Mouse (Mus musculus): ENCODE measurements around the gene Uqcrh.

Gene Uqcrh

DNA sequence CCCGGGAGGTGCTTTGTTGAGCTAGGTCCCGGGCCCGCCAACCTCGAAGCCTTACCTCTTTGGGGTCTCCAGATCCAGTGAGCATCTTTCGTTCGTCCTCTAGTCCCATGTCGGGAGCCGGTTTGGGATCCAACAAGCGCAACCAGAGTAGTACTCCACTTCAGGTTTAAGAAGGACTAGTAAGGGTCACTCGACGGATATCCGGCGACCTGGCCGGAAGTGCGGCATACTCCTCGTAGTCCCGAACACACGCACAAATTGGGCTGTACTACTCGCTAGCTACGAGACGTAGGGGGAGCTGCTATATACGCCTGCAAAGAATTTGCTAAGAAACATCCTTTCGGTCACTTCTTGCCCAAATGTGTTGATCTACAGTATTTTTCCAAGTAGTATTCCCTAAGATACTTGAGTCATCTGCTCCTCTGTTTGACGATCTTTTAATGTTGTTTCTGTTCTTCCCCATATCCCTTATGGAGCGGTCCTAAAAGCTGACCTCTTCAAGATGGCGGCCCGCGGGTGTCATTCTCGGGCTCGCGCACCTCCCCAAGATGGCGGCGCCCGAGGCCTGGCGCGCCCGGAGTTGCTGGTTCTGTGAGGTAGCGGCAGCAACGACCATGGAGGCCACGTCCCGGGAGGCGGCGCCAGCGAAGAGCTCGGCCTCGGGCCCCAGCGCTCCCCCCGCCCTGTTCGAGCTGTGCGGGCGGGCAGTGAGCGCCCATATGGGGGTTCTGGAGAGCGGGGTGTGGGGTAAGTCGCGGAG is at the start of gene Uqcrh, which contains the start of gene Lrrc41:
Uqcrh (minus strand) TSS at position 211 of the 760 bp plus-strand sequence.
Lrrc41 (plus strand) TSS at position 409 of the 760 bp plus-strand sequence.
- DNase-seq (ENCODE audit: low read depth, low spot score), result peak; percentile 96

DNA sequence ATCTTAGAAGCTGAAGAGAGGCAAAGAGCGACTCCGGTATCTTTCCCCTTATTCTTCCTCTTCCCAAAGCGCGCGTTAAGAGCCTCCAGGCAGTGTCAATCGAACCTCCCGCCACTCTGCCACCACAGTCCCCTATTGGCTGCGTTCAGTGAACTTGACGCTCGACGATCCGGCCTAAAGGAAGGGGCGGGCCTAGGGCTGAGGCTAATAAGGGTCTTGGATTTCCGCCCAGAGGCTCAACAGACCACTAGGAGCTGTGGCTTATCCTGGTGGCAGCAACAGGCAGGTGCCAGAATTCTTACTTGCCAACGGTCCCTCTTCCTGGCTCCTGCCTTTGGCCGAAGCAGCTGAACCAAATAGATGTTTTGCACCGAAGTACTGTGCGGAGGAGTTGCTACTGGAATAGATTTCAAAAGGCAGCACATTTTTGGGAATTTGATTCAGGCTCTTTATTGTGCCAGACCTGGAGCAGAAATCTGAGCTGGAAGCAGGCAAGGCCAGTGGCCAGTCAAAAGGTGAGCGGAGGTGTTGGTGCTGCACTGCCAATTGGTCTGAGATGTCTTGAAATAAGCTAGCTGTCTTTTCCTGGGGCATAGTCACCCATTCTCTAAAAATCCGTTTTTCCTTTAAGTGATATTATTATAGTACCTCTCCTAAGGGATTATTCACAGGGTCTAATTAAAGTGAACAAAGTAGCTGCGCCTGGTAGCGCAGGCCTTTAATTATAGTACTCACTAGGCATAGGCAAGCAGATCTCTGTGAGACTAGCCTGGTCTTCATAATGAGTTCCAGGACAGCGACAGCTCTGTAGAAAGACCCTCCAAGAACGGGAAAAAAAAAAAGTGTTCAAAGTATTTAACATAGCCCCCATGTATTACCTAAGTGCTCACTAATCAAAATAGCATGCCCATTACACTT is 49.0 kb upstream of the Uqcrh start, which contains the start of the genes Rad54l and Pomgnt1:
Rad54l (minus strand) TSS at position 89 of the 918 bp plus-strand sequence.
Pomgnt1 (plus strand) TSS at position 239 of the 918 bp plus-strand sequence.
- peak; percentile 81 for DNase-seq (ENCODE audit: low read depth, low spot score)

DNA sequence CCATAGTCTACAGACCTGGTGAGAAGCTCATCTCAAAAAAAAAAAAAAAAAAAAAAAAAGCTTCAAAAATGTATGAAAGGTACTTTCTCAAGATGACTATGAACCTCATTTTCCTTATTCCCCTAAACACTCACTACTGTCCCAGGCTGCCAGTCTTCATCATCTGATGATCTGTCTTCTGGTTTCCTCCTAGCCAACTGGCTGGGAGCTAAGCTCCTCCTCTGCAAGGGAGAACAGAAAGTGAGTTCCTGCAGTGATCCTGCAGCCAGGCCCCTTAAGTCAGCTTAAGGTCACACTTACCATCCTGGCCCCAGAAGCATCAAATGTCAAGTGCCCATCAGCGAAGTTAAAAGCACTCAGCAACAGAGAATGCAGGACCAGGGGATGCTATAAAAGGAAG is 47.9 kb upstream of the Uqcrh start:
- DNase-seq (ENCODE audit: low read depth, low spot score), result no peak

DNA sequence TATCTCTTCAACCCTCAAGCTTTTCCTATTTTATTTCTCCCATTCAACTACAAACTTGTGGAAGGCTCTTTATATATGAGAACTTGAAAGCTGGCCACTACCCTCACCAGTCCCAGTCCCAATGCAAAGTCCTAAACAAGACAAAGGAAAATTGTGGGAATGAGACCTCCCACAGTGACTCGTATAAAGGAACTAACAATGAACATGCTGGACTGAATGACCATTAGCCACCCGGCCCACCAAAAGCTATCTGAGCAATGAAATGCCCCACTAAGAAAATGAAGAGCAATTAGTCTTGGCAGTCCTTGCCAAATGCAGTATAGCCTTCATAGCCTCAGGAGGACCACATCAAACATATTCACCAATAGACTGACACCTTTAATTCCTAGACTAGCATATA is 36.6 kb upstream of the Uqcrh start:
- no peak for DNase-seq (ENCODE audit: low read depth, low spot score)

DNA sequence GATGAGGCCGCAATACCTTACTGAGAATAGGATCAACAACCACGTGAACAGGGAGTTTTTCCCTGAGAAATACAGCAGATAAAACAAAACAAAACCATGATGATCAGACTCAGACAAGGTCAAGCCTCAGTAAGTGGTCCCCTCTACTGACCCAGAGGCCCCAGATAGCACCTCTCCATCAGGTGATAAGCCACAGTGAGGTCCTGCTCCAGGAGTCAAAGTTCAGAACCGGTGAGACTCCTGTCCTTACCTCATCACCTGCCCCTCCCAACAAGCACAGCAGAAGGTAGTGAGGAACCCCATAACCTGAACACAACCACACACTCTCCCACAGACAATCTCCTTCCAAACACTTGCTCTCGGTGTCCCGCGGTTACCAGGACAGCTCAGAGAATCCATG is 35.8 kb upstream of the Uqcrh start:
- no peak for DNase-seq (ENCODE audit: low read depth, low spot score)

DNA sequence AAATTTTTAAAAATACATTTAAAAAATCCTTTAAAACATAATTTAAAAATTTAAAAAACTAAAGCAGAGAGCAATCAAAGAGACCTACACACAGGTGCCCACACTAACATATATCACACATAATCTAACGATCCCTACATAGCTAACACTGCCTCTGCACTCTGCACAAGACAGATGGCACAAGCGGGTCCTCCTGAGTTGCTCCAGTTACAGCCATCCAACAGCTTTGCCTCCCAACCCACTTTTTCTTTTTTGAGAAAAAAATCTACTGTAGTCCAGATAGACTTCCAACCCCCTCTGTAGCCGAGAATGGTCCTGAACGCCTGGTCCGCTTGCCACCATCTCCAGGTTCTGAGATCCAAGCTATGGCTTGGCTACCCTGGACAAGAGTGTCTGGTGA is 30.4 kb upstream of the Uqcrh start:
- DNase-seq (ENCODE audit: low read depth, low spot score), result no peak

DNA sequence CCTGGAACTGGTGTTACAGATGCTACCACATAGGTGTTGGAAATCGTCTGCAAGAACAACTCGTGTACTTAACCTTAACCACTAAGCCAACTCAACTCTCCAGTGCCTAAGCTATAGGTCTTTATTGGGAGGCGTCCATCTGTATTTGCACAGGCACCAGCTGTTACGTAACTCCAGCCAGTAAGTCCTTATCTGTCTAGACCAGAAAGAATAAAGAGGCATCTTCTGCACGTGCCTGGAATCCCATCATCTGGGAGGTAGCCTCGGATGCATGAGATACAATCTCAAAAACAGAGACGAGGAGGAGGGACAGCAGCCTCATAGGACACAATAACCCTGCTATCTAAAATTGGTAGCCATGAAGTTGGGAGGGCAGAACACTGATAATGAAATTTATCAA is 26.1 kb upstream of the Uqcrh start:
- DNase-seq (ENCODE audit: low read depth, low spot score), result no peak

DNA sequence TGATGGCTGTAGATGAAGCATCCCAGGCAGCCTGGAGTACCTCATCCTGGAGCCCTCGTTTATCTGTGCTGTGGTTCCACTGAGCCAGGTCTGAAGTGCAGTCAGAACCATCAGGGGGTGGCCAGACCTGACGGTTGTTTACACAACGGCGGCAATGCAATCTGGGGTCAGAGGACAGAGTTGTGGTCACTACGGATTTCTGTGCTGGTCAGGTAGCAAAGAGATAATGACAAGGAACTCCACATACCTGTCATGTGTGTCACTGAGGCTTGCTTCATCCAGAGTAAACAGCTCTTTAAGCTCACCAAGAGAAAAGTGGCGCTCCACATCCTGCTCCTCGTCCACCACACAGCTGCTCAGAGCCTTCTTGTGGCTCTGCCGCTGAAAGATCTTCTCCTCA is 22.3 kb upstream of the Uqcrh start:
- no peak for DNase-seq (ENCODE audit: low read depth, low spot score)

DNA sequence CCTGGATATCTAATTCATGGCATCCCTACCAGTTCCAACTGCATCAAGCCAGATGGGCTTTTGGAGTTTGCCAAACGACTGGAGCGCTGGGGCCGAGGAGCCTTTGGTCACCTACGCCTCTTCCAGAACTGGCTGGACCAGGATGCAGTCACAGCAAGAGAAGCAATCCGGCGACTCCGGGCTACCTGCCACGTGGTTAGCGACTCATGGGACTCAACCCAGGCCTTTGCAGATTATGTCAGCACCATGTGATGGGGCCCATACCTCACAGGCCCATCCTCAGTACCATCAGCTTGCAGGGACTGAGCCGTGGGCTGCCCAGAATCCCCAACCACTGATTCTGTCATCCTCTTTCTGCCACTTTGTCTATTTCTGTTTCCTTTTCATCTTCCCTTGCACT is 21.4 kb upstream of the Uqcrh start:
- DNase-seq (ENCODE audit: low read depth, low spot score), result no peak

DNA sequence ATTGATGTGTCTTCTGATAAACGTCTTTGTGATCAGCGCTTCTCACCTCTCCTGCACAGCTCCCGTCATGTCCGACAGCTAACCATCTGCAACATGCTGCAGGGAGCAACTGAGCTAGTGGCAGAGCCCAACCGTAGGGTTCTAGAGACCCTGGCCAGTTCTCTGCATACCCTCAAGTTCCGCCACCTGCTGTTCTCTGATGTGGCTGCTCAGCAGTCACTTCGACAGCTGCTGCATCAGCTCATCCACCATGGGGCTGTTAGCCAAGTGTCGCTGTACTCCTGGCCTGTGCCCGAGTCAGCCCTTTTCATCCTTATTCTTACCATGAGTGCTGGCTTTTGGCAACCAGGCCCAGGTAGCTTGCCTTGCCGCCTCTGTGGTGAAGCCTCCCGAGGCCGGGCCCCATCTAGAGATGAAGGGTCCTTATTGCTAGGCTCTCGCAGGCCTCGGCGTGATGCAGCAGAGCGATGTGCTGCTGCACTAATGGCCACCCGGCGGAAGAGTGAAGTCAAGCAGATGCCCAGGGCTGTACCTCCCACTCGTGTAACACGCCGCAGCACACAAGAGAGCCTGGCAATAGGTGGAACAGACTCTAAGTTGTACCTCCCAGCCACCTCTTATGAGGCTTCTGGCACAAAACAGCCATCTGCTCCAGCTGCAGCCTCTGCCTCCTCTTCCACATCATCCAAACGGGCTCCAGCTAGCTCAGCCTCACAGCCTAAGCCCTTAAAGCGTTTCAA is 13.8 kb upstream of the Uqcrh start:
- no peak for DNase-seq (ENCODE audit: low read depth, low spot score)

DNA sequence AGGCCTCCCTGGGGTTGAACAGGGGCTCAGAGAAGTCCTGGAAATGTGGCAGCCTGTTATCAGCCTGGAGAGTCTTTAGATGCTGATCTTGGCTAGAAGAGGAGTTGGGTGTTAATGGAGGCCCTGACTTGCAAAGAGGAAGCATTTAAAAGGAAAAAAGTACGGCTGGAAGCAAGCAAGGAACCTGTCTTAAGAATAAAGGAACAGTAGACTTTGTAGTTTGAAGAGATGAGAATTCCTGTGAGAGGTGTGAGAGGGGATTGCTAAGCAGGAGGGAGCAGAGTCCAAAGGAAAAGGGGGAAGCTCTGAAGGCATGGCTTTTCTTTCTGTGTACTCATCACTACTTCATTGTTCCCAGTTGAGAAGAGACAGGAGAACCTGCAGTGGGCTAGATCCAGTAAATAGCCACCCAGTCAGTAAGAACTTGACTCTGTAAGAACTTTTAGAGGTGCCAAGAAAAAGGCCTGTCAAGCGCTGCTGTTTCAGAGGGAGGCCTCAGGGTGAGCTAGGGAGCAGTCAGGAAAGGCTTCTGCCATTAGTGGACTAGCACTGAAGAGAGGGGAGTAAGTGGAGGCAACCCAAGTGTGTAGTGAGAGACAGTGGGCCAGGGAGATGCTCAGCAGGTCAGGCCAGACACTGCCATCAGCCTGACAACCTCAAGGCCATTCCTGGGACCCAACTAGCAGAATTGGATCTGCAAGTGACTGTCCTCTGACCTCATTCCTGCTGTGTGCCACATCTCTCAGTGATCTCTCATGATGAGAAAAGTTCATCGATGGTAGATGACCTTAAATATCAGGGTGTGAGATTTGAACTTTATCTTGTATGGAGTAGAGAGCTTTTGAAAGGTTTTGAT is 2.6 kb upstream of the Uqcrh start:
- DNase-seq (ENCODE audit: low read depth, low spot score), result no peak

DNA sequence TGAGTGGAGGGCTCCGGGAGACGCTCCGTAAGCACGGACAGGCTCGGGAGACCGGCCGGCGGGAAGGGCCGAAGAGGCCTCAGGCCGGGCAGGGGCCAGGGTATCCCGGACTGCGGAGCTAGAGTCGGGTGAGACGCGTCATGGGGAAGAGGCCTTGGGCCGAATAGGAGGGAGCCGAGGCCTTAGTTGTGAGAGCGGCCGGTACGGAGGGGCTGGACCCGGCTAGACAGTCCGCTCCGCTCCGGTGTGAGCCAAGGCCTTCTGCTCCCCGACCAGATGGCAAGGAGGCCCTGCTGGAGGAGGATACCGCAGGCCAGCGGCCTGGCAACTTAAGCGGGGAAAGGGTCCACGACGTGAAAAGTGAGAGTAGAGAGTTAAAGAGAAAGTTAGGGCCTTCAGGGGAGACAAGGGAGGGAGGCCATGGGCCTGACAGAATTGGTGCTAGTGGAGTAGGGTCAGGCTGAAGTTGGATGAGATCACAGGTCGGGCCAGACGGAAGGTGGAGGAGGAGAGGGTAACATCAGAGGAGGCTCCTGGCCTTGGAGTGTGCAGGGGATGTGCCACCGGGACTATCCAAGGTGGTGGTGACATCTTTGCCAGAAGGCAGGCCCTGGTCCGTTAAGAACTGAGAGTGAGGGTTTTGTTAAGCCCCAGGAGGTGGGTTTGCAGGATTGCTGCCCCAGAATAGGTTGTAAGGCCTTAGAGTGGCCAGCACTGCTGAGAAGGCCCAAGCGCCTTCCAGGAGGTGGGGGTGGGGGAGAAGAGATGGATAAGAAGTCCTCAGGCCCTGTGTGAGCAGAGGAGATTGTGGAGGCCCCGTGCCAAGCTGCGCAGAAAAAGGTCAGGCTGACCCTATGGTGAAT is 1.7 kb upstream of the Uqcrh start:
- no peak for DNase-seq (ENCODE audit: low read depth, low spot score)

DNA sequence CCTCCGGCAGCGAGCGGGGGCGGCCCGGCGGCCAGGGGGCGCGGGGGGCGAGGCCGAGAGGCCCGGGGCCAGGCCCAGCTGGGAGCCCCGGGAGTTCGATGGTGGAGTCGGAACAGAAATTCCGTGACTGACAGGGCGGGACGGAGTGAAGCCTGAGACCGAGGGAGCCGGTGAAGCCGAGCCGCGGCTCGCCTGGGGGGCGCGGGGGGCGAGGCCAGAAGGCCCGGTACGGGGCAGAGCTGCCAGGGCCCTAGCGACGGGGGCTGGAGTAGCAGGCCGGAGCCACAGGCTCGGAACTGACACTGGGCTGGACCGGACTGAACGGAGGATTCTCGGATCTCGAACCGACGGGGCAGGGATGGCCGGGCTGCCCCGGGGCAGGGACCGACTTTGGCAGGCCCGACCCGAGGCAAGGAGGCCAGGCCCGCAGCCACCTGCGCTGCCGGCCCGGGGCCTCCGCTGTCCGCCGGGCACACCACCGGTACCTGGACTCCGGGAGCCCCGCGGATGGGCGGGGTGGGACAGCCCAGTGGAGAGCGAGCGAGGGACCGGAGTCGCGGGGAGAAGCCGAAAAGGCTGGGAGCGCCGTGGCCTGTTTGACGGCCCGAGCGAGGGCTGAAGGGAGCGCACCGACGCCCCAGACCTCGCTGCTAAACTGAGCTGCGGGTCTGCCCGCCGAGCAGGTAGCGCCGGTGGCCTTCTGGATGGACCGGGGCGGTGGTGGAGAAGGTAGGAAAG is 929 bp upstream of the Uqcrh start:
- DNase-seq (ENCODE audit: low read depth, low spot score), result peak; percentile 48

DNA sequence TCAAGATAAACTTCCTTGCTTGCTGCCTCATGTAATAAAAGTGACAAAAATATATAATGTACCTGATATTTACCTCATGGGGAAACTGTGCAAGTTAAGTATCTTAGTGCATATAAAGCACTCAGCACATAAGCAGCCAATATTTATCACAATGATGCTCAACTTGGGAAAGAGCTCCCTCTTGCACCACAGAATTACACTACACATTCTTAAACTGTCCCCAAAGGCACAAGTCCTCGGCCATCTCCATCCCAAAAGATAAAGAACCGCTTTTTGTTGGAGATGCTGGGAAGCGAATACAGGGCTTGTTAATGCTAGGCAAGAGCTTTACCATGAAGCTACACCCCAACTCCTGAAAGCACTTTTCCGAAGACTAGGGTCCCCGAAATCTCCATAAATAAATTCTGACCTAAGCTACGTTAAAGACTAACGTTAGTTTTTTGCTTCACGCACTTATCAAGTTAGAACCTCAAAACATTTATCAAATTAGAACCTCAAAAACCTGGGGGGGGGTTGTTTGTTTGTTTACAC is 661 bp downstream of the Uqcrh start:
- no peak for DNase-seq (ENCODE audit: low read depth, low spot score)

DNA sequence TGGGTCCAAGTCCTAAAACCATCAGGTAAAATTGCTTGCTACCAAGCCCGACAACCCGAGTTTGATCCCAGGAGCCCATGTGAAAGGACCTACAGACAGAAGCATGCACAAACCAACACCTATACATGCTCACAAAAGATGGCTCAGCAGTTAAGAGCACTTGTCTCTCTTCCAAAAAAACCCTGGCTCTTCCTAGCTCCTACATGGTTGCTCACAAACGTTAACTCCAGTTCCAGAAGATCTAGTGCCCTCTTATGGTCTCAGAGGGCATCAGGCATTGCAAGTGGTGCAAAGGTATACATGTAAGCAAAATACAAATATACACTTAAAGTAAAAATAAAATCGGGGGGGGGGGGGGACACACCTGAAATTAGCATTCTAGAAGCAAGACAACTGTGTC is 1.7 kb downstream of the Uqcrh start:
- no peak for DNase-seq (ENCODE audit: low read depth, low spot score)

DNA sequence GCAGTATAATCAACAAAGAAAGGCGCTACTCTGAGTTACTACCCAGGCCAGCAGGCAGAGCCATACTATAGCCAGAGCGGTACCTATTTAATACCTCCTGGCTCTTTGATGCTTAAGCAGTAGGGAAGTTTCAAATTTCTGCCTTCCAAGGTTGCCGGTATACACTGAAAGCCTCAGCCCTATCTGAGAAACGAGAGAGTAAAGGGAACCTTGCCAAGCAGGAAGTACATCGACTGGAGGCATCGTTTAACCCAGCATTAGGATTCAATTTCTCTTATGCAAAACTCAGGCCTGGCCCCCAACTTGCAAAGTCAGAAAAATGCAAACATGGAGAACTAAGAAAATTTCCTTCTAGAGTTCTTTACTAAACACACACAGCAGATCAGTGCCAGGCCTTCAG is 4.8 kb downstream of the Uqcrh start:
- no peak for DNase-seq (ENCODE audit: low read depth, low spot score)

DNA sequence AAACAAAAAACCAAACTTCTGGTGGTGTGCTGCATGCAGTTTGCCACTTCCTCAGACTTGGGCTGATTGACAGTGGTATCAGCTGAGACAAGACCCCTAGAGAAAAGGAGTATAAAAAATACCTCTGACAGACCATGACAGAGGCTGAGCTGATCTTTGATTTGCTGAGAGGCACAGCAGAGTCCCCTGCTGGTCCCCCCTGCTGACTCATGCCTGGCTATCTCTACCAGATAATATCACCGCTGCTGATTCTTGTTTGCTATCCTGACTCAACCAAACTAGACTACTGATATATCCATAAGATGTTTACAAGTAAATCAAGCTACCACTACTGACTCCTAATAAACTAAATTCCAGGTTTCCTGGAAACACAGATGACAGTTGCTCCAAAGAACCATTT is 11.0 kb downstream of the Uqcrh start:
- no peak for DNase-seq (ENCODE audit: low read depth, low spot score)

DNA sequence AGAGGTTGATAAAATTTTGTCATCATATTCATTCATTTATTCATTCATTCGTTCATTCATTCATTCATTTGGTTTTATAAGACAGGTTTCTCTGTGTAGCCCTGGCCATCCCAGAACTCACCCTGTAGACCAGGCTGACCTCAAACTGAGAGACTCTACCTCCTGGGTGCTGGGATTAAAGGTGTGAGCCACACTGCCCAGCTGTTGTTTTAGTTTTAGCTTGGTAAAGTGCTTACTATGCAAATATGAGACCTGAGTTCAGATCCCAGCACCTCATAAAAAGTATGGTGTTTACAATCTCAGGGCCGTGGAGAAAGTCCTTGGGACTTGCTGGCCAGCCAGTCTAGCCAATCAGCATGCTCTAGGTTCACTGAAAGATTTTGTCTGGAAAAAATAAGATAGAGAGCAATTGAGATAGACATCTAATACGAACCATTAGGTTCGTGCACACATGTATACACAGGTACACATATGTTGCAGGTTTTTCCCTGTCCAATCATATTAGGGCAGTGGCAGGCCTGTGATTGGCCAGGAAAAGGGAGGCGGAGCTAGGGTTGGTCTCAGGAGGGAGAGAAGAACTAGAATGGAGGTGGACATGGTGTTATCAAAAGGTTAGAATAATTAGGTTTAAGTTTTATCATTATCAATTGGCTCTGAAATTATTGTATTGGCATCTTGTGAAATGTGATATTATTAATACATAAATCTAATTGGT is 15.7 kb downstream of the Uqcrh start:
- DNase-seq (ENCODE audit: low read depth, low spot score), result no peak
